Mouse (Mus musculus): ENCODE data around the gene 4921530L21Rik. TPM values are rescaled to one million over a fixed set of nuclear protein-coding genes. Genes with fewer than 3 reads are reported as not detected.

The 4921530L21Rik gene
- polyA plus RNA-seq (2014; fragmentation: Nextera tagmentation; extraction: Ambion mirVana): not detected in 2 replicates

DNA sequence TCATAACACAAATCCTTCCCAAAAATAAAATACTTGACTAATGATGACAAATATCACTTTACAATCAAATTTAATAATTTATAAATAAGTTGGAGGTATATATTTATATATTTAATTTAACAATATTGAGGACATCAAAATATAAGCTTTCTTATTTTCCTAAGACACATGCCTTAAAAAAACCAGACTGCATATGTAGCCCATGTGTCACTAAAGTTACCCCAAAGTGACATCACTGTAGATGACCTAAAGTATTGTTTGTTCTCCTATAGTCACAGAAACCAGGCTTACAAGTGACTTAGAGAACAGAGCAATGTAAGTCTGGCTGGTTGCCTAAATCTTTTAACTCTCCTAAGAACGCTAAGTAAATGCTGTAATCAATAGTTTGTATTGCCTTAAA lies at the start of gene 4921530L21Rik:
4921530L21Rik (plus strand) TSS at position 301 of the 400 bp plus-strand sequence.
- H3K27me3 ChIP-seq (ENCODE audit: control insufficient read depth, insufficient read depth, low read length): no peaks in the 10 kb centered on the region
- H3K36me3 ChIP-seq (ENCODE audit: control insufficient read depth, insufficient read depth, low read length): no peaks in the 10 kb centered on the region
- H3K9ac ChIP-seq (replicated peaks; ENCODE audit: low read depth, low read length): no peak within 1 kb of the TSS
- 97% methylated on average over 1 of the region's 1 CpGs for WGBS
- H3K4me2 ChIP-seq (ENCODE audit: low read depth, low read length): no peak within 1 kb of the TSS
- no peak for ATAC-seq (ENCODE audit: low read depth)
- H3K4me3 ChIP-seq (ENCODE audit: low read depth, low read length): no peak within 1 kb of the TSS
- no peaks in the 10 kb centered on the region for H3K4me1 ChIP-seq (ENCODE audit: control insufficient read depth, insufficient read depth, low read length)
- H3K9me3 ChIP-seq (ENCODE audit: control insufficient read depth, low read length): no peaks in the 10 kb centered on the region
- H3K27ac ChIP-seq (ENCODE audit: low read depth, low read length): no peak within 1 kb of the TSS

DNA sequence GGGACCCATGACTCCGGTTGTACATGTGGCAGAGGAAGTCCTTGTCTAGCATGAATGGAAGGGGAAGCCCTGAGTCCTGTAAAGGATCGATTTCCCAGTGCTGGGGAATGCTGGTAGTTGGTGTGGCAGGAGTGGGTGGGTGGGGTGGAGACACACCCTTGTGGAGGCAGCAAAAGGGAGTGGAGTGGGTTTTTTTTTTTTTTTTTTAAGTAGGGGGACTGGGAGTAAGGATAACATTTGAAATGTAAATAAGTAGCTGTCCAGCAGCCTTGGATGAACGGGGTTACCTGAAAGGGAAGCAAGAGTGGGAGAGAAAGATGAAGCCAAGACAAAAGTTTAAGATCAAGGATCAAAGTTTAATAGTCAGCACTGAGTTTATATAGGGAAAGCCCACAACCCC lies 47.2 kb upstream of the 4921530L21Rik start:
- Histone ChIP-seq H3K9me3 (ENCODE audit: control insufficient read depth, low read length) (no peaks in the 10 kb centered on the region), H3K9ac (replicated peaks; ENCODE audit: low read depth, low read length) (no peak overlapping the region), H3K4me3 (ENCODE audit: low read depth, low read length) (no peak overlapping the region), H3K27me3 (ENCODE audit: control insufficient read depth, insufficient read depth, low read length) (no peaks in the 10 kb centered on the region), H3K36me3 (ENCODE audit: control insufficient read depth, insufficient read depth, low read length) (no peaks in the 10 kb centered on the region), H3K27ac (ENCODE audit: low read depth, low read length) (no peak overlapping the region), H3K4me2 (ENCODE audit: low read depth, low read length) (no peak overlapping the region), H3K4me1 (ENCODE audit: control insufficient read depth, insufficient read depth, low read length) (no peaks in the 10 kb centered on the region)
- no peak for ATAC-seq (ENCODE audit: low read depth)
- 73% methylated on average over 3 of the region's 3 CpGs for WGBS

DNA sequence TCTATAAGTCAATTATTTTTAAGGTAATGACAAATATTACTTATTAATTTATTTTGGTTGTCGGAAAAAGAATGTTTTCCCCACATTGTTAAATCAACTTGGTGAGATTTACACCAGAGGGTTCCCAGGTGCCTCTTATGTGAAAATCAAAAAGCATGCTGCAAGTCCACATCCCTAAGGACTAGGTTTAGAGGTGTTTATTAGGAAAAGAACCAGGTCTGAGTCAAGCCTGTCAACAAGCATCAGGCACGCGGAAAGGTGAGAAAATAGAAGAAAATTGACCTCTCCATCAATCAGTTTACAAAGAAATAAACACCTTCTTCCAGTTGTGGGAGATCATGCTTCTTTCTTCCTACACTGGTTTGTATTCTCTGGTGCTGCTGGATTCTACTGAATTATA lies 18.1 kb upstream of the 4921530L21Rik start:
- WGBS: 82% methylated on average over 3 of the region's 3 CpGs
- Histone ChIP-seq H3K27me3 (ENCODE audit: control insufficient read depth, insufficient read depth, low read length) (no peaks in the 10 kb centered on the region), H3K4me3 (ENCODE audit: low read depth, low read length) (no peak overlapping the region), H3K4me1 (ENCODE audit: control insufficient read depth, insufficient read depth, low read length) (no peaks in the 10 kb centered on the region), H3K9ac (replicated peaks; ENCODE audit: low read depth, low read length) (no peak overlapping the region), H3K9me3 (ENCODE audit: control insufficient read depth, low read length) (no peaks in the 10 kb centered on the region), H3K27ac (ENCODE audit: low read depth, low read length) (no peak overlapping the region), H3K36me3 (ENCODE audit: control insufficient read depth, insufficient read depth, low read length) (no peaks in the 10 kb centered on the region), H3K4me2 (ENCODE audit: low read depth, low read length) (no peak overlapping the region)
- no peak for ATAC-seq (ENCODE audit: low read depth)

DNA sequence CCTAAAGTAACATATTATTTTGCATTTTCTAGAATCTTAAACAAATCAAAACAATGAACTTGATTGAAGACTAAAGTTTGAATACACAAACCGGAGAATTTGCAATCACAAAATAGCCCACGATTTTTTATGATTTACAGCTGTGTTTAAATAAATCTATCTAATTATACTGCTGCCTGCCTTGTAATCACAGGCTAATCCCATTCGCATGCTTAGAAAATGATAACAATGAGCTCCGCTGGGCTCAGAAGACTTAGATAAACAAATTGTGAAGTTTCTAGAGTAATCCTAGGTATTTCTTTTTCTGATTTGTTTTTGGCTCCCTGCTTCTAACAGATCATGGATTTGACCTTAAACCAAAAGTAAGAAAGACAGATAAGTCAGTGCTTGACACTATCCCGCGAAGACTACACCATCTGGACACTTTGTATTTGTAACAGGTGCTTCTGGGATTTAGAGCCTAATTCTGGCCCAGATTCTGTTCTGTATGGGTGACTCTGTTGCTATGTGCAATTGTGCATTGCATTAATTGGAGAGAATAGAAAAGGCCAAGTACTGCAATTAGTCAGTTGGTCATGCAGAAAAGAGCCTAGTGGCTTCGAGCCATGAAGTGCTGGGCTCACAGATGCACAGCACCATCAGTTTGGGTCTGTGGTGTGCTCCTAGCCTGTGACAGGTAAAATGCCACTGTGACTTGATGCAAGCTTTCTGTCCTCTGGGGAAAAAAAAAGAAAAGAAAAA lies 15.2 kb upstream of the 4921530L21Rik start:
- H3K9ac ChIP-seq (replicated peaks; ENCODE audit: low read depth, low read length): no peak overlapping the region
- 52% methylated on average over 7 of the region's 7 CpGs for WGBS
- H3K4me3 ChIP-seq (ENCODE audit: low read depth, low read length): no peak overlapping the region
- no peaks in the 10 kb centered on the region for H3K9me3 ChIP-seq (ENCODE audit: control insufficient read depth, low read length)
- H3K36me3 ChIP-seq (ENCODE audit: control insufficient read depth, insufficient read depth, low read length): no peaks in the 10 kb centered on the region
- H3K27ac ChIP-seq (ENCODE audit: low read depth, low read length): no peak overlapping the region
- no peak overlapping the region for H3K4me2 ChIP-seq (ENCODE audit: low read depth, low read length)
- no peaks in the 10 kb centered on the region for H3K27me3 ChIP-seq (ENCODE audit: control insufficient read depth, insufficient read depth, low read length)
- no peaks in the 10 kb centered on the region for H3K4me1 ChIP-seq (ENCODE audit: control insufficient read depth, insufficient read depth, low read length)
- peak; percentile 88; the same call in 1 of the 2 replicates for ATAC-seq (ENCODE audit: low read depth)

DNA sequence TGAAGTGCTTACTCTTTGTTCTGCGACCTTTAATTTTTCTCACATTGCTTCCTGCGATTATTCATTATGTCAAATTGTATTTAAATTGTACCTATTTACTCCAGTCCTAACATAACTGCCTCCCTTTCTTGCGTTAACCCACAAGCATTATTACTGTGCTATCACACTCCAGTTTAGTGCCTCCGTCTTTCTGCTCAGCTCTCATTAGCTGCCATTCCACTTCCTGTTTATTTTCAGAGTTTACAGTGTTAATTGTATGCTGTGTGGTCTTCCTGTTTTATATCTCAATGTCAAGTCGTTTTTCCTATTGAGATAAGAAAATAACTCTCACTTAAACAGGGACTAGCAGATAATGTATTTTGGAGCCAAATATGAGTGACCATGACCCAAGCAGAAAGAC lies 9.0 kb upstream of the 4921530L21Rik start:
- 66% methylated on average over 5 of the region's 5 CpGs for WGBS
- Histone ChIP-seq H3K27me3 (ENCODE audit: control insufficient read depth, insufficient read depth, low read length) (no peaks in the 10 kb centered on the region), H3K4me1 (ENCODE audit: control insufficient read depth, insufficient read depth, low read length) (no peaks in the 10 kb centered on the region), H3K4me2 (ENCODE audit: low read depth, low read length) (no peak overlapping the region), H3K27ac (ENCODE audit: low read depth, low read length) (no peak overlapping the region), H3K9me3 (ENCODE audit: control insufficient read depth, low read length) (no peaks in the 10 kb centered on the region), H3K4me3 (ENCODE audit: low read depth, low read length) (no peak overlapping the region), H3K9ac (replicated peaks; ENCODE audit: low read depth, low read length) (no peak overlapping the region), H3K36me3 (ENCODE audit: control insufficient read depth, insufficient read depth, low read length) (no peaks in the 10 kb centered on the region)
- no peak for ATAC-seq (ENCODE audit: low read depth)

DNA sequence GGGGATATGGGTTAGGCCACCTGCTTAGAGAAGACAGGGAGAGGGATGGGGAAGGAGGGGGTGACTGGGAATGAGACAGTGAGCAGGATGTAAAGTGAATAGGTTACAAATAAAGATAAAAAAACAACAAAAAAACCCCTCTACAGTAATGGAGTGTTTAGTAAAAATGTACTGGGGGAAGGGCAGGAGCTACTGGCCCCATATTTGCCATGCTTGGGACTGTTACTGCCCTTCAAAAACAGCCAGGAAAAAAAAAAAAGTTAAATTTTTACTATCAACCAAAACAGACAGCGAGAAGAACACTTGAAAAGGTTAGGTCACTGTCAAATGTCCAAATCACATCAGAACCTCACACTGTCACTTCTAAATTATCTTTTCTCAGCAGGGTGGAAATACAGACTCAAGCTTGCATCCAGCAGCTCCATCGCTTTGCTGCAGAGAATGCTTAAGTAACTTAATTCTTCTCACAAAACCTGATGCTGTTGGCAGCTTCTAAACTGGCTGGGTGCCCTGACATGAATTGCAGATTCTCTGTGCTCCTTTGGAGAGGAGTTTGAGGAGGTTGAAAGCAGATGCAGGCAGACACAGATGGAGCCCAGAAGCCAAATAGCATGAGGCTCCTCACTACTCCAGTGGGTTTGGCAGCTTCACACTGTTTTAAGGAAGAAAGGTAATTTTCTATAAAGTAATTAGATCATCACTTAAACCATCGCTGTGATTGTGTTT lies 4.1 kb upstream of the 4921530L21Rik start:
- ATAC-seq (ENCODE audit: low read depth): peak; percentile 61; the same call in 1 of the 2 replicates
- no peaks in the 10 kb centered on the region for H3K9me3 ChIP-seq (ENCODE audit: control insufficient read depth, low read length)
- no peaks in the 10 kb centered on the region for H3K27me3 ChIP-seq (ENCODE audit: control insufficient read depth, insufficient read depth, low read length)
- H3K4me2 ChIP-seq (ENCODE audit: low read depth, low read length): no peak overlapping the region
- no peaks in the 10 kb centered on the region for H3K36me3 ChIP-seq (ENCODE audit: control insufficient read depth, insufficient read depth, low read length)
- no peaks in the 10 kb centered on the region for H3K4me1 ChIP-seq (ENCODE audit: control insufficient read depth, insufficient read depth, low read length)
- 69% methylated on average over 3 of the region's 3 CpGs for WGBS
- no peak overlapping the region for H3K4me3 ChIP-seq (ENCODE audit: low read depth, low read length)
- H3K9ac ChIP-seq (replicated peaks; ENCODE audit: low read depth, low read length): no peak overlapping the region
- no peak overlapping the region for H3K27ac ChIP-seq (ENCODE audit: low read depth, low read length)

DNA sequence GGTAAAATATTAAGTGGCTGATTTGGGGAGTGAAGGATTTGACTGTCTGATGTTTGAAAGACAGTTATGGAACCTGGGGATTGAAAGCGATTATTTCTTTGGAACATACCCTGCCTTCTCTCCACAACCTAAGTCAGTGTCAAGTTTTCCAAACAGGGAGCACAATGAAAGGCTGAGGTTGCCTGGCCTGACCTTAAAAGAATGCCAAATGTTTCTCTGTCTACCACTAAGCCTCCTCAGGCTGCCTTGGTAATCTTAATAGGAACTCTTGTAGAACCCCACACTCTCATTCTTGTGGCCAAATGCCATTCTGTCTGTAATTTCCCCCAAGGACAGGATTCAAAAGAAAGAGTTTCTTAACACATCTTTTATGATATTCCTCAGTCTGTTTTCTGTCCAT lies 3.5 kb upstream of the 4921530L21Rik start:
- ATAC-seq (ENCODE audit: low read depth): no peak
- no peak overlapping the region for H3K27ac ChIP-seq (ENCODE audit: low read depth, low read length)
- WGBS: 83% methylated on average over 1 of the region's 1 CpGs

DNA sequence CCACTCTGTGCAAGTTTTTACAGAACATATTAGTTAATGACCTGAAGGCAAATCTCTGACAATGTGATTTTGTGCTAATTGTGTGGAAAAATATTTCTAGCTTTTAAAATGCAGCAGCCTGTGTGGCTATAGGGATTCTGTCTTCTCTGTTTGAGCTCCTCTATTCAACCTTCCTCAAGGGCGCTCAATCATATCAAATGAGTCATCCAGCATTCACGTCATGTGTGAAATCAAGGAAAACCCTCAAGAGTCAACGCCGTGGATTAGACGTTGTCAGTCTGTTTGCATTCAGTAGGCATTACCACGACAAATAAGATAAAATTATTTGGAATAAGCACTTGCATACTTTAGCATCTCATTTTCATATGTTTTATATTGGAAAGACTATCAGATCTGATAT lies 18.4 kb downstream of the 4921530L21Rik start:
- no peak for ATAC-seq (ENCODE audit: low read depth)
- 43% methylated on average over 6 of the region's 6 CpGs for WGBS
- no peak overlapping the region for H3K9ac ChIP-seq (replicated peaks; ENCODE audit: low read depth, low read length)
- no peak overlapping the region for H3K27ac ChIP-seq (ENCODE audit: low read depth, low read length)
- no peaks in the 10 kb centered on the region for H3K36me3 ChIP-seq (ENCODE audit: control insufficient read depth, insufficient read depth, low read length)
- no peaks in the 10 kb centered on the region for H3K9me3 ChIP-seq (ENCODE audit: control insufficient read depth, low read length)
- H3K4me2 ChIP-seq (ENCODE audit: low read depth, low read length): no peak overlapping the region
- H3K27me3 ChIP-seq (ENCODE audit: control insufficient read depth, insufficient read depth, low read length): no peaks in the 10 kb centered on the region
- no peak overlapping the region for H3K4me3 ChIP-seq (ENCODE audit: low read depth, low read length)
- no peaks in the 10 kb centered on the region for H3K4me1 ChIP-seq (ENCODE audit: control insufficient read depth, insufficient read depth, low read length)

More for the DNA sequence above, 3.5 kb upstream of the 4921530L21Rik start:
- Histone ChIP-seq H3K4me2 (ENCODE audit: low read depth, low read length) (no peak overlapping the region), H3K36me3 (ENCODE audit: control insufficient read depth, insufficient read depth, low read length) (no peaks in the 10 kb centered on the region), H3K9ac (replicated peaks; ENCODE audit: low read depth, low read length) (no peak overlapping the region), H3K4me1 (ENCODE audit: control insufficient read depth, insufficient read depth, low read length) (no peaks in the 10 kb centered on the region), H3K27me3 (ENCODE audit: control insufficient read depth, insufficient read depth, low read length) (no peaks in the 10 kb centered on the region), H3K4me3 (ENCODE audit: low read depth, low read length) (no peak overlapping the region), H3K9me3 (ENCODE audit: control insufficient read depth, low read length) (no peaks in the 10 kb centered on the region)

DNA sequence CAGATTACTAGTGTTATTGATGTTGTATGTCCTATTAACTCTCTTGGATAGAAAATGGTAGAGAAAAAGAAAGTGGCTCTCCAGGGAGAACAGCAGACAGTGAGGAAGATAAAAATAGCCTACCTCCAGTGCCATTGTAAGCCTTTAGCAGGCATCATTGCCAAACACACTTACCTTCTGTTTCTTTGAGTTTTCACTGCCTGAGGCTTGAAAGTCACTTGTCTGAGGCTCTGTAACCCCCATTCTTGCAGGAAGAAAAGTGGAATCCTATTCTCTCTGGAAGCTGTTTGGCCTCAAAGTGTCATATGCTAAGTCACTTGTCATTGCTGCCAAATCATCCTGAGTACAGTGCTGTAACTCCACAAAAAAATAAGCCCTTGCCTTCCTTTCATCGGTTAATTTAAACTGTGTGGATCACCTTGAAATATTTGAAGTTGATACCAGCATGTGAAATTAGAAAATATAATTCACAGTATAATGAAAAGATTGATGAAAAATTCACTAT lies 23.6 kb downstream of the 4921530L21Rik start:
- Histone ChIP-seq H3K4me1 (ENCODE audit: control insufficient read depth, insufficient read depth, low read length) (no peaks in the 10 kb centered on the region), H3K36me3 (ENCODE audit: control insufficient read depth, insufficient read depth, low read length) (no peaks in the 10 kb centered on the region), H3K27me3 (ENCODE audit: control insufficient read depth, insufficient read depth, low read length) (no peaks in the 10 kb centered on the region), H3K27ac (ENCODE audit: low read depth, low read length) (no peak overlapping the region), H3K4me2 (ENCODE audit: low read depth, low read length) (no peak overlapping the region), H3K9me3 (ENCODE audit: control insufficient read depth, low read length) (no peaks in the 10 kb centered on the region), H3K9ac (replicated peaks; ENCODE audit: low read depth, low read length) (no peak overlapping the region), H3K4me3 (ENCODE audit: low read depth, low read length) (no peak overlapping the region)
- 100% methylated on average over 1 of the region's 1 CpGs for WGBS
- no peak for ATAC-seq (ENCODE audit: low read depth)
